In the genomic region with DNA sequence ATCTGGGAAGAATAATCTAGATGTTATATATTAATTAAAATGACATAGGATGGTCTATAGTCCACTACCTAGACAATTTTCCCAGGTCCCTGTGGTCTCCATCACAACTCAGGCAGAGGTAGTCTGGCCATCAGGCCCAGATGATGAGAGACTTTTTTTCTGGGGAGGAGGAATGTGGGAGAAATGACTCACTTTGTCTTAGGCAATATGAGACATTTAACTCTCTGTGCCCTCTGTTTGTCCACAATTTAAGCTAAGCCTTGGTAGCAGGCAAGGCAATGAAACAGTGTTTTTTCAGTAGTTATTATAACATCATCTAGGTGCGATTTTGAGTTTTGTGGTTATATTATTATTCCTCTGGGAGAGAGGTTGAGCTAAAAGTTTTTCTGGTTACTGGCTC, we compare ENCODE assay signal across 27 mouse cellular contexts. TPM values are rescaled to one million over a fixed set of nuclear protein-coding genes. Genes with fewer than 3 reads are reported as not detected.
DNase-seq lines count a peak whose midpoint lies in the region; ATAC-seq and TF ChIP-seq lines count a peak whose summit lies in the region.
"Had no signal": no experiment of that assay in that cellular context is flagged by ENCODE, and none has a peak within 500 bp of the region (broad histone marks: within the 10 kb centered on the region; RNA-seq: fewer than 3 reads in every experiment).

No protein-coding gene starts in this region.

- TF ChIP-seq CTCF in C2C12 (IDR thresholded peaks at IDR 0.05; ENCODE audit: control insufficient read depth, insufficient read depth, insufficient read length), result no peak

- no peaks in the 10 kb centered on the region for H3K79me2 ChIP-seq in C2C12 (ENCODE audit: control insufficient read depth, insufficient read depth)

- H3K27me3 ChIP-seq in C2C12 (ENCODE audit: control insufficient read depth, insufficient read depth, insufficient read length), result no peaks in the 10 kb centered on the region
- H3K27me3 ChIP-seq: embryonic facial prominence, embryonic 12.5 days; forebrain, embryonic 13.5 days; forebrain, embryonic 15.5 days; Patski had no signal

- no peak overlapping the region for H3ac ChIP-seq in C2C12 (ENCODE audit: control insufficient read depth, insufficient read length, low read depth)

- no peaks in the 10 kb centered on the region for H3K36me3 ChIP-seq in C2C12 (ENCODE audit: control insufficient read depth, insufficient read depth)
- H3K36me3 ChIP-seq: embryonic facial prominence, embryonic 10.5 days; embryonic facial prominence, embryonic 12.5 days; forebrain, embryonic 15.5 days had no signal

- no peaks in the 10 kb centered on the region for H3K79me3 ChIP-seq in C2C12 (ENCODE audit: low read depth)

- H3K4me3 ChIP-seq in C2C12 (ENCODE audit: insufficient read depth, poor library complexity, severe bottlenecking), result no peak overlapping the region
- H3K4me3 ChIP-seq: embryonic facial prominence, embryonic 10.5 days; embryonic facial prominence, embryonic 12.5 days; erythroblast, embryonic 14.5 days; forebrain, embryonic 13.5 days; forebrain, embryonic 15.5 days had no signal

- peak; percentile 77 for DNase-seq in 3T3-L1 (ENCODE audit: low read depth, low spot score)
- DNase-seq in fibroblast of lung, adult 2 months (ENCODE audit: low read depth), result peak; percentile 19
- no peak for DNase-seq in adrenal gland, postnatal 14 days
- no peak for DNase-seq in kidney, postnatal 4 days
- DNase-seq: adrenal gland, adult 2 months; adrenal gland, postnatal 10 days; adrenal gland, postnatal 36 days; B cell, adult 2 months; cerebellum, adult 11-12 months; cerebellum, adult 2 months; cerebellum, adult 9-10 months; cerebellum, postnatal 10 days; cerebellum, postnatal 25 days; forebrain, postnatal 0 days had no signal

- no peak for ATAC-seq in erythroblast, adult 5-6 weeks (replicated peaks; ENCODE audit: low FRiP score, poor library complexity, severe bottlenecking)
- ATAC-seq: activated CD4-positive, CD25-positive, alpha-beta regulatory T cell, adult 4 months; forebrain, embryonic 13.5 days; forebrain, embryonic 15.5 days; forebrain, postnatal 0 days; Patski had no signal

TF ChIP-seq in C2C12, 6 proteins besides CTCF, POLR2A, EP300 and RAD21:
- TF ChIP-seq CEBPB (IDR thresholded peaks at IDR 0.05; ENCODE audit: low read depth) (peak; percentile 57), MYOD1 (IDR thresholded peaks at IDR 0.05; ENCODE audit: control insufficient read depth, insufficient read length, low read depth) (no peak), MAX (IDR thresholded peaks at IDR 0.05) (no peak), USF1 (IDR thresholded peaks at IDR 0.05; ENCODE audit: low read depth) (no peak)

RNA-seq across cellular contexts. Expression of a gene that starts 48.0 kb away (rescaled TPM):
- not detected for polyA plus RNA-seq in C2C12 (2012; fragmentation: generic; extraction: Trizol)
- 0.07 and 0.11 TPM in 2 replicates for total RNA-seq in adrenal gland, postnatal 14 days (2021)
- total RNA-seq in erythroblast, adult 5-6 weeks (2015; ENCODE audit: low replicate concordance), result not detected in 2 replicates
- not detected in 2 replicates for total RNA-seq in erythroblast, adult 5-6 weeks (2017; ENCODE audit: low replicate concordance)
- total RNA-seq: MEL had no signal
- polyA plus RNA-seq: adrenal gland, adult 2 months; cortical plate, adult 2 months; embryonic facial prominence, embryonic 14.5 days; erythroblast, embryonic 14.5 days; forebrain, embryonic 11.5 days; forebrain, embryonic 13.5 days; forebrain, postnatal 0 days; Patski had no signal

RNA-seq across cellular contexts. Expression of a gene that starts 58.1 kb away (rescaled TPM):
- polyA plus RNA-seq in C2C12 (2012; fragmentation: generic; extraction: Trizol), result 0.21 TPM
- total RNA-seq in adrenal gland, postnatal 14 days (2021), result 46.5 and 53.1 TPM in 2 replicates
- total RNA-seq in erythroblast, adult 5-6 weeks (2015; ENCODE audit: low replicate concordance), result not detected in 2 replicates
- 0.14 and 3.7 TPM in 2 replicates for total RNA-seq in erythroblast, adult 5-6 weeks (2017; ENCODE audit: low replicate concordance)
- total RNA-seq: MEL had no signal
- polyA plus RNA-seq: activated CD4-positive, CD25-positive, alpha-beta regulatory T cell, adult 4 months; erythroblast, embryonic 14.5 days had no signal

Comparison
In these comparisons a context has a peak if more than half of its experiments do, and no peak if none do; other contexts are left out.
1. DNase-seq: peak in 3T3-L1 (single experiment) and fibroblast of lung, adult 2 months (single experiment); none in adrenal gland, postnatal 14 days (single experiment) and kidney, postnatal 4 days (0 of 2).
2. RNA of a gene that starts 58.1 kb away (total RNA-seq): 46.5 to 53.1 TPM in adrenal gland, postnatal 14 days; 0.14 to 3.7 TPM in erythroblast, adult 5-6 weeks; every median in the first group is over 10 times any median in the second.